Mouse (Mus musculus) CD8-positive naive resting alpha-beta T cell, adult 2 months (primary cell): Measurements from ENCODE around the gene Wasf1.

ENCODE experiments used
- DNase-seq, 2 experiments: peaks; one replicate each; pipeline ENCODE4 v3.0.0; 2022; ENCODE audit warnings: low read depth in 2 of 2, low spot score in 2 of 2

The Wasf1 gene

DNA sequence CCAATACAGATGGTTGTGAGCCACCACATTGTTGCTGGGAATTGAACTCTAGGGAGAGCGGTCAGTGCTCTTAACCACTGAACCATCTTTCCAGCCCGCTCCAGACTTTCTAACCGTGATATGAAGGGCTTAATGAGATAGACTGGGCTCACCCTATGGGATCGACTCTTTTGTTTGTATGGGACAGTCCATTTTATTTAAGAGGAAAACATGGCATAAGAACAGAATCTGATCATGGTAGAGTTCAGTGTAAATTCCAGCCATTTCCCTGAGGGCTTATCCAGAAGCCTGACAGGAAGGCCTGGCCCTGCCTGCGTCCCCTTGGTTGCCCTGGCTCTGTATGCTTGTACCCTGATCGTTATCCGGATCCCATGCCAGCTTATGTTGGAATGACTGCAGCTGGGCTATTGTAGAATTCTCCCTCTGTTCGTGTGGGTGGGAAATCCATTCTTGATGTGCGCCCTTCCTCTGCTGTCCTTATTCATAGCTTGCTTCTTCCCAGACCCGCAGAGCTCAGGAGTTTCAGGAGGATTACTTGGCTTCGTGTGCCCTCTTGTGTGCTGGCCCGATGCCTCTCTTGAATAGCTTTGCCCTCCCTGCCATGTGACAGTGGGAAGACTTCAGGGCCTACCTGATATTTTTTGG lies 87.4 kb downstream of the Wasf1 start:
- DNase-seq, result no peak

DNA sequence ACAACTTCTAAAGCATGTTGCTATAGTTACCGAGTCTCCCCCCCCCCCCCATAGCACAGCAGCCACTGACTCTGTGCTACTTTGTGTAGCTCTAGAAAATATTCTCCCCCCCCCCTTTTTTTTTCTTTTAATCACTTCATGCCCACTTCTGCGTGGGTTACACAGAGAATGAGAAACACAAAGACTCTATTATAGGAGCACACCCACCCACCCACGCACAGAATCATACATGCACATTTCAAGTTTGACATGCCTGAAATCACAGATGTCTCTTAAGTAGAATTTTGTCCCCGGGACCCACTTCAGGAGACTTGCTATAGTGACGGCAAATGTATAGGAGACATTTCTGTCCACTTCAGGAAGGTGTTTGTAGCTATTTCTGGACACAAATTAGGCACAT lies 88.0 kb downstream of the Wasf1 start:
- DNase-seq, result no peak

DNA sequence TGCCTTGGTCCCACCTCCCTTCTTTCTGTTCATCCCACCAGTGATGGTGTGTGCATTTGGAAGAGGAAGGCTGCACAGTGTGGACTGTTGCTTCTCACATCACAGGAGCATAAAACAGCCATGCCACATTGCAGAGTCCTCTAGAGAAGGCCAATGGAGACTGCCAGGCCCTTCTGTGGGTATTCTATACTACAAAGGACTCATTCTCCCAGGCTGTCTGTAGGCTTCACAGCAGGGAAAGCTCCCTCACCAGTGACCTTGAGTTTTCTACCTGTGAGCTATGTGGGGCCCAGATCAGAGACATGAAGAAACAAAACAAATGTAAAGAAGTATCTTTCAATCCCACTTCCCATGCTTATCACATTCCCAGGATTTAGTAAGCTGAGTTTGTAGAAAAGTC lies 100.5 kb downstream of the Wasf1 start:
- DNase-seq, result no peak

DNA sequence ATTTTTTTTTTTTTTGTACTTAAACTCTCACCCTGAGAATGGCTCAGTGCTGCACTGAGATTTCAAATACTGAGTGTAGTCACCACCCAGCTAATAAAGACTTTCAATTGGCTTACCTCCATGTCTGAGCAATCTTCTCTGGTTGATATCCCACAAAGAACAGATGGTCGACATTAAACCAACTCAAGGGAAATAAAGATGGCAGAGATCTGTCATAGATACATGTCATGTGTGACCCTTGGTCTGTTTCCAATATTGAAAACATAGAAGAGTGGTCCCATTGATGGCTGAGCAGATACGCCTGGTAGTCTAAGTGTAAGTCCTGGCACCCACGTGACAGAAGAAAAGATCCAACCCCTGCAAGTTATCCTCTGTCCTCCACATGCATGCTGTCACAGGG lies 101.3 kb downstream of the Wasf1 start:
- no peak for DNase-seq

DNA sequence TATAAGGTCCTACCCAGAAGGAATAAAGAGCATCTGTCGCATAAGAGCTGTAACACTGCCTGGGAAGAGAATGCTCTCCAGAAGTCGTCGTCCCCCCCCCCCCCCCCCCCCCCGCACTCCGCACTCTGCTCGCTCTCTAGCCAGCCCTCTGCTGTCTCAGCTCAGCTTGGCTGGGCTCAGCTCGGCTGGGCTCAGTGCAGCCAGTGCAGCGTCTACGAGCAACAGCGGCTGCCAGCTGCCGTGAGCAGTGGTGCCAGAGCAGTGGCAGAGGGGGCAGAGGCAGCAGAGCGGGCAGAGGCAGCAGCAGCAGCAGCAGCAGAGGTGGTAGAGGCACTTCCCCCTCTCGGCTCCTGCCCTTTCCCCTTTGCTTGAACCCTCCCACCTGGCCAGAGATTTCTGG lies 102.1 kb downstream of the Wasf1 start:
- DNase-seq, result no peak
